Mouse (Mus musculus) hindbrain, embryonic 14.5 days (tissue): ENCODE data around the gene Il2ra. TPM values are rescaled to one million over a fixed set of nuclear protein-coding genes. Genes with fewer than 3 reads are reported as not detected.

Experiments used
- ATAC-seq: fragments of 200-750 bp; cut with Nextera tagmentation; 2 replicates; pipeline ENCODE4 v1.8.0; 2017; ENCODE audit warnings: moderate number of reproducible peaks, mild to moderate bottlenecking, moderate TSS enrichment, moderate library complexity; ENCODE audit not compliant: low FRiP score
- DNase-seq: peaks from one replicate; pipeline ENCODE4 v3.0.0-alpha.2; 2015; ENCODE audit warnings: low spot score
- H3K27ac ChIP-seq: fragments of 300-500 bp; sonication (generic); 2 replicates; pipeline ENCODE4 v1.5.1; 2014; ENCODE audit warnings: mild to moderate bottlenecking, moderate library complexity
- H3K27me3 ChIP-seq: fragments of 300-500 bp; sonication (generic); 2 replicates; pipeline ENCODE4 v1.6.1; 2014; ENCODE audit warnings: mild to moderate bottlenecking, low read length, mixed read lengths; ENCODE audit not compliant: control insufficient read depth, insufficient read depth
- H3K36me3 ChIP-seq: fragments of 300-500 bp; sonication (generic); replicated peaks from 2 replicates; pipeline ENCODE4 v1.6.1; 2014; ENCODE audit not compliant: control insufficient read depth, insufficient read depth
- H3K4me1 ChIP-seq: fragments of 300-500 bp; sonication (generic); replicated peaks from 2 replicates; pipeline ENCODE4 v1.6.1; 2014; ENCODE audit warnings: antibody characterized with exemption, low read length, mixed read lengths; ENCODE audit not compliant: control insufficient read depth, insufficient read depth
- H3K4me2 ChIP-seq: fragments of 300-500 bp; sonication (generic); replicated peaks from 2 replicates; pipeline ENCODE4 v1.6.1; 2014; ENCODE audit warnings: mild to moderate bottlenecking, moderate library complexity
- H3K4me3 ChIP-seq: fragments of 300-500 bp; sonication (generic); replicated peaks from 2 replicates; pipeline ENCODE4 v1.5.1; 2014; ENCODE audit warnings: mild to moderate bottlenecking, low read length
- H3K9ac ChIP-seq: fragments of 300-500 bp; sonication (generic); 2 replicates; pipeline ENCODE4 v1.6.1; 2014
- H3K9me3 ChIP-seq: fragments of 300-500 bp; sonication (generic); 2 replicates; pipeline ENCODE4 v1.6.1; 2016; ENCODE audit warnings: low read length; ENCODE audit not compliant: control insufficient read depth
- WGBS: fragments of 180-500 bp; shearing (Covaris S2); extraction: QIAGEN DNeasy Blood & Tissue Kit; methylation state at CpG from one replicate; pipeline ENCODE4 v1.1.7; 2014; 5-methylcytosine and 5-hydroxymethylcytosine counted together
- polyA plus RNA-seq: library from polyadenylated mRNA; unstranded; fragments of >200 nt; fragmentation: Nextera tagmentation; extraction: Ambion mirVana; gene quantifications from 2 replicates; pipeline ENCODE4 v1.2.1, GENCODE M21; 2014

Il2ra gene
- polyA plus RNA-seq, 1 experiment from 2014 or later = not detected

DNA sequence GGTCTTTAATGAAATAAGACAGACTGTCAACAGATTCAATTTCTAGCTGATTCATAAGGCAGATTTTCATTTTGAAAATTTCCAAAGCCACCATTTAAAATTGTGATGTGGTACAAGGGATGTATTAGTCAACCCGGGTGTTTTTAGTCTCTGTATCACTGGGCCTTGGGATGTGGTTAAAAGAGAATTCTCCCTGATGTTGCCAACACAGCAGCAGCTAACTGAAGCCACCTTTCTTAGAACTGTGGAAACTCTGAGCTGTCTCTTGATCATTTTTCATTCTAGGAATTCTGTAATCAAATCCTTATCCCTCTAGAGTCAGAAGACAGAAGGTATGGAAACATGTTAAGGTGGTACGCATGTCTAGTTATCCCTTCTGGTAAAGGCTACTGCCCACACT lies 2.7 kb downstream of the Il2ra start:
- H3K27ac ChIP-seq = no peak overlapping the region
- no peaks in the 10 kb centered on the region for H3K4me1 ChIP-seq
- ATAC-seq = no peak
- H3K4me2 ChIP-seq = no peak overlapping the region
- 92% methylated on average over 2 of the region's 2 CpGs for WGBS
- H3K27me3 ChIP-seq = no peaks in the 10 kb centered on the region
- no peak for DNase-seq
- H3K9me3 ChIP-seq = no peaks in the 10 kb centered on the region
- no peak overlapping the region for H3K9ac ChIP-seq
- H3K36me3 ChIP-seq = no peaks in the 10 kb centered on the region
- H3K4me3 ChIP-seq = no peak overlapping the region

DNA sequence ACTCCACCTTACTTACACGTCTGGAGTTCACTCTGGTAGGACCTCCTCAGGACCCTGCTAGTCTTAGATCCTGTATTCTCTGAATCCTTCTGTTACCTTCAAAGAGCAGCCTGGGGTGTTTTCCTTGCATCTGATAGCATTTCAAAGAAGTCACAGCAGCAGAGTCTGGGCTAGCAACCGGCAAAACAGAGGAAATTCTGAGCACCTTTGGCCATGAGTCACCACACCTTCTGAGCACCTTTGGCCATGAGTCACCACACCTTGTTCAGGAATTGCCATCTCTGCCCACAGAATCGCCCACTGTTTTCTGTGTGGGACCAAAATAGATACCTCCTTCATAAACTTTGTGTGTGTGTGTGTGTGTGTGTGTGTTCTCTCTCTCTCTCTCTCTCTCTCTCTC lies 8.9 kb downstream of the Il2ra start:
- 59% methylated on average over 3 of the region's 3 CpGs for WGBS
- Histone ChIP-seq H3K4me1 (no peaks in the 10 kb centered on the region), H3K4me2 (no peak overlapping the region), H3K9me3 (no peaks in the 10 kb centered on the region), H3K27ac (no peak overlapping the region), H3K9ac (no peak overlapping the region), H3K4me3 (no peak overlapping the region), H3K27me3 (no peaks in the 10 kb centered on the region), H3K36me3 (no peaks in the 10 kb centered on the region)
- ATAC-seq = no peak
- DNase-seq = no peak

DNA sequence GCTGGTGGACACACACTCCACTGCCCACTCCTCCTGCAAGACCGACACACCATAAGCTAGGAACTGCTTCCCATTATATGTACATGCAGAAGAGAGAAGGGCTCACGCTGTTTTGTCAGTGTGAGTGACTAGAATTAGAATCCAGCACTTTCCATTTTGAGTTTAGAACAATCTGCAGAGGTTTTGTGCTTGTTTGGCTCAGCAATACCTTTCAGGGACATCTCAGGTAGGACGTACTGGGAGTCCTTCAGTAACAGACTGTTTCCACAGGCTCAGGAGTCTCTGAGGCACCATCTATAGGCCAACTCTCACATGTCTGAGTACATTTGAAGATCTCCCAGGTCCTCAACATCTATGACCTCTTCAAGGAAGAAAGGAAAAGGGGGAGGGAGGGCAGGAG lies 9.6 kb downstream of the Il2ra start:
- Histone ChIP-seq H3K36me3 (no peaks in the 10 kb centered on the region), H3K9me3 (no peaks in the 10 kb centered on the region), H3K4me3 (no peak overlapping the region), H3K9ac (no peak overlapping the region), H3K27me3 (no peaks in the 10 kb centered on the region), H3K4me1 (no peaks in the 10 kb centered on the region), H3K27ac (no peak overlapping the region), H3K4me2 (no peak overlapping the region)
- DNase-seq (no peak), ATAC-seq (no peak)
- 79% methylated on average over 3 of the region's 3 CpGs for WGBS

DNA sequence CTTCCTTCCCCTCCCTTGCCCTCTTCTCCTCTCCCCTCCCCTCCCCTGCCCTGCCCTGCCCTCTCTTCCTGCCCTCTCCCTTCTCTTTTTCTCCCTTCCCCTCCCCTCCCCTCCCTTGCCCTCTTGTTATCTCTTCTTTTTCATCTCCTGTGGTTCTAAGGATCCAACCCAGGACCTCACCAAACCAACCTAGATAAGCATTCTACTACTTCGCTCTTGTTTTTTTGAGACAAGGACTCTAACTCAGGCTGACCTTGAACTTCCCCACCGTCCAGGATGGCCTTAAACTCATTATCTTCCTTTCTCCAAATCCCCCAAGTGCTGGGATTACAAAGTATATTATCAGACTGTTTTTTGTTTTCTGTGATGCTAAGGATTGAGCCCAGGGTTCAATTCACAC lies 10.2 kb downstream of the Il2ra start:
- no peak overlapping the region for H3K4me2 ChIP-seq
- WGBS = 82% methylated on average over 2 of the region's 2 CpGs
- no peak for ATAC-seq

DNA sequence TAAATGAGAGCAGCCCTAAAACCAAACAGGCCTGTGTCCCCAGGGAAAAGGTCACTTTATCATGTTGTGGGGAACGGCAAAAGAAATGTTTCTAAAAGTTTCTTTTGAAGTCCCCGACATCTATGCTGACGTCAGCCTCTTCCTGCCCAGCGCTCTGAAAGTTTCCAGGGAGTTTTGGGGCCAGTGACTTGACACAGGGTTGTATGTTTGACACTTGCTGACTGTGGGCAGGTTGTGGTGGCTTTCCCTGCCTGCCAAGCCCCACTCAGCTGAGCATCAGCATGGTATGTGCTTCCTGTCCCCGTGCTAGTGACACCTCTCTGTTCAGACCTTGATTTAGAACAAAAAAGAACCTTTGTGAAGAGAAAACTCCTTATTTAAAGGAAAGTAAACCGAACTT lies 10.7 kb downstream of the Il2ra start:
- Histone ChIP-seq H3K27me3 (no peaks in the 10 kb centered on the region), H3K27ac (no peak overlapping the region), H3K9ac (no peak overlapping the region), H3K9me3 (no peaks in the 10 kb centered on the region), H3K36me3 (no peaks in the 10 kb centered on the region), H3K4me3 (no peak overlapping the region), H3K4me1 (no peaks in the 10 kb centered on the region), H3K4me2 (no peak overlapping the region)
- DNase-seq = no peak
- ATAC-seq = no peak
- WGBS = 64% methylated on average over 6 of the region's 6 CpGs

More for the DNA sequence above, 10.2 kb downstream of the Il2ra start:
- DNase-seq = no peak
- Histone ChIP-seq H3K9me3 (no peaks in the 10 kb centered on the region), H3K36me3 (no peaks in the 10 kb centered on the region), H3K27ac (no peak overlapping the region), H3K4me3 (no peak overlapping the region), H3K27me3 (no peaks in the 10 kb centered on the region), H3K9ac (no peak overlapping the region), H3K4me1 (no peaks in the 10 kb centered on the region)

DNA sequence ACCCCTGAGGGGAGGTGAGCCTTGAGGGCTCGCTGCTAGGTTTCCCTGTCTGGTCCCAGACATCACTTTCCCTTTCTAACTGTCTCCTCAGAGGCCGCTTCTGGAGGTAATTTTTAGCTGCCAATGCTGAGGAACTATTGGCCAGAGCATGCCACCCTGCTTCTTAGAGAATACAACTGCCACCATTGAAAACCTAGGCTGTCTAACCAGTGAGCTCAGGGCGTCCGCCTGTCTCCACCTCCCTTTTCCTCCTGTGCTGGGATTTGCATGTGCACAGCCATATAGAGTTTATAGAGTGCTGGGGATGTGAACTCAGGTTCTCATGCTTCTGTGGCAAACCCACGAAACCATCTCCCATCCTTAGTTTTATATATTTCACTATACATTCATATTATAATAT lies 11.2 kb downstream of the Il2ra start:
- H3K27me3 ChIP-seq = no peaks in the 10 kb centered on the region

DNA sequence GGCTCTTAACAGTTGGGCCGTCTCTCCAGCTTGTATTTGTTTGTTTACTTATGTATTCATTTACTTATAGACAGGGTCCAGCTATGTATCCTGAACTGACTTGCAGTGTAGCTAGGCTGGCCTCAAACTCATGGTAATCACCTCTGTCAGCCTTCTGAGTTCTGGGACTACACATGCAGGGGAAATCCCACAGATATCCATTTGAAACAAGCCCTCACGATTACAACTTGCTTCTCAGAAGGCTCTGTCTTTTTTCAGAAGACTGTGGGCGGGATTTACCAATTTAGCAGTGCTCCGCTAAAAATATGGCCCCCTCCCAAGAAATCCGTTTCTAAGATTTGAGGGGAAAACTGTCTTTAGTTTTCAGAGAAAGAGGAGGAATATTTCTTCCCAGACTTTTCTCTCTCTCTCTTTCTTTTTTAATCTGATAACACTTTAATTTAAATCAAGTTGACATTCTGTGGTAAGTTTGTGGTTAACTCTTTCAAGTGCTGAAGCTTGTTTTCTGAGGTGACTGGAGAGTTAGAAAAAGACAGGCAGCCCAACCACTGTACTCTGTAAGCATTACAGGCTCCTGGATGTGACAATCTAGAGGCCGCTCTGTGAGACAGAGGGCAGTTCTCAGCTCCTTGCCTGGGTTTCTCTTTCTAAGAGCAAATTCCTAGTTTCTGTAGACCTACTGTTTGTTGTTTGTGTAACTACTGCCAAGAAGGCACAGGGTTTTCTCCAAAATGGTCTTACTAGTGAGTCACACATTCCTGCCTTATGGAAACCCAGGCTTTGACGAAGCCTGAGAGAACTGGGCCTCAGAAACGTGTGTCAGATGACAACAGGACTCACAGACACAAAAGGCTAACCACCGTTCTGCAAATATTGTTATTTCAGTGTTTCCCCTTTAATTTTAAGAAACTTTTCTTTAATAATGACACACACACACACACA lies 12.7 kb downstream of the Il2ra start:
- H3K9me3 ChIP-seq = no peaks in the 10 kb centered on the region
- H3K4me1 ChIP-seq = no peaks in the 10 kb centered on the region
- no peak overlapping the region for H3K4me3 ChIP-seq
- H3K9ac ChIP-seq = no peak overlapping the region
- ATAC-seq (no peak), DNase-seq (no peak)
- no peaks in the 10 kb centered on the region for H3K27me3 ChIP-seq
- no peak overlapping the region for H3K4me2 ChIP-seq
- 76% methylated on average over 9 of the region's 9 CpGs for WGBS
- H3K36me3 ChIP-seq = no peaks in the 10 kb centered on the region
- H3K27ac ChIP-seq = no peak overlapping the region

More for the DNA sequence above, 11.2 kb downstream of the Il2ra start:
- Histone ChIP-seq H3K27ac (no peak overlapping the region), H3K9me3 (no peaks in the 10 kb centered on the region), H3K9ac (no peak overlapping the region), H3K36me3 (no peaks in the 10 kb centered on the region), H3K4me3 (no peak overlapping the region), H3K4me1 (no peaks in the 10 kb centered on the region), H3K4me2 (no peak overlapping the region)
- DNase-seq = no peak
- no peak for ATAC-seq
- WGBS = 70% methylated on average over 5 of the region's 5 CpGs

DNA sequence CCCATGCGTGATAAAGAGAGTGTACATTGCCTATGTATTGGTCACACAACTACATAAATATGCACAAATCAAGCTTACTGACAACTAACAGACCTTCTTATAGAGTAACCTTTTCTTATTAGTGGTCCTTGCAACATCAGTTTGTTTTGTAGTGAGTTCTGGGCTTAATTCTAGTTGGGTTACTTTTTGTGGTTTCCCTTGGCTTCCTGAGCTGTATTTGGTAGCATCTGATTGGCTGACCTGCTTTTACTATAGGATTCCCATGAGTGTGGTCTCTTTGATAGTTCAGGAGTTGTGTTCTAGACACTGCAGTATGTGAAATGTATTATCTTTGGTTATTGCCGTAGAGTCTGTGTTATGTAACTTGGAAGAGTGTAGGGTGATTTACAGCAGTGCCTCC lies 15.0 kb downstream of the Il2ra start:
- H3K27me3 ChIP-seq = no peaks in the 10 kb centered on the region
- no peak for ATAC-seq
- WGBS = 92% methylated on average over 2 of the region's 2 CpGs

DNA sequence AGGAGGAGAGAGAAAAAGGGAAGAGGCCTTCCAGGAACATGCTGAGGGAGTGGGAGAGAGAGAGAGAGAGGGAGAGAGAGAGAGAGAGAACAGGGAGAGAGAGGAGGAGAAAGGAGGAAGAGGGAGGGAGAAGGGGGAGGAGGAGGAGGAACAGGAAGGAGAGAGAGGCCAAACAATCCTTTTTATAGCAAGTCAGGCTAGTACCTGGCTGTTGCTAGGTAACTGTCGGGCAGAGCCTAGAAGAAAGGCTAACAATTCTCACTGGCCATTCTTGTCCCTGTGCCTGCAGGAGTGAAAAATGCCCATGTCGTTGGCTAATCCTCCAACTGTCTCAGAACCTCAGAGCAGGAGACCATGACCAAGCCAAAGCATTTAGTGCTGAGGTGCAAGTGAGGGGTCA lies 16.7 kb downstream of the Il2ra start:
- ATAC-seq = no peak
- DNase-seq = no peak

More for the DNA sequence above, 15.0 kb downstream of the Il2ra start:
- no peaks in the 10 kb centered on the region for H3K4me1 ChIP-seq
- no peaks in the 10 kb centered on the region for H3K36me3 ChIP-seq
- no peak for DNase-seq
- H3K27ac ChIP-seq = no peak overlapping the region
- no peak overlapping the region for H3K4me2 ChIP-seq
- H3K9me3 ChIP-seq = no peaks in the 10 kb centered on the region
- no peak overlapping the region for H3K9ac ChIP-seq
- no peak overlapping the region for H3K4me3 ChIP-seq

More for the DNA sequence above, 16.7 kb downstream of the Il2ra start:
- Histone ChIP-seq H3K4me1 (no peaks in the 10 kb centered on the region), H3K9ac (no peak overlapping the region), H3K4me3 (no peak overlapping the region), H3K36me3 (no peaks in the 10 kb centered on the region), H3K9me3 (no peaks in the 10 kb centered on the region), H3K27me3 (no peaks in the 10 kb centered on the region), H3K4me2 (no peak overlapping the region), H3K27ac (no peak overlapping the region)
- 40% methylated on average over 2 of the region's 2 CpGs for WGBS
